Mouse (Mus musculus) megakaryocyte, embryonic 14.5 days (primary cell): Measurements from ENCODE around the gene Kif13a.

Experiments
- FLI1 ChIP-seq: IDR thresholded peaks from 2 replicates; pipeline ENCODE4 v1.6.1; 2012; ENCODE audit warnings: low read length, inconsistent platforms, mixed read lengths
- GATA1 ChIP-seq: IDR thresholded peaks from 3 replicates; pipeline ENCODE4 v1.6.1; 2012; ENCODE audit warnings: mixed read lengths, low read length, inconsistent platforms, borderline replicate concordance

- TF ChIP-seq GATA1 (no peak), FLI1 (no peak)
Measured at GRCm38 (mm10) chr13:46951212-46951611, 21.5 kb upstream of the Kif13a start.
